Mouse (Mus musculus): ENCODE results near the gene Mxi1. TPM values are rescaled to one million over a fixed set of nuclear protein-coding genes. Genes with fewer than 3 reads are reported as not detected.

Mxi1 gene
- polyA plus RNA-seq, 1 experiment from 2014 or later = 40.2 TPM

DNA sequence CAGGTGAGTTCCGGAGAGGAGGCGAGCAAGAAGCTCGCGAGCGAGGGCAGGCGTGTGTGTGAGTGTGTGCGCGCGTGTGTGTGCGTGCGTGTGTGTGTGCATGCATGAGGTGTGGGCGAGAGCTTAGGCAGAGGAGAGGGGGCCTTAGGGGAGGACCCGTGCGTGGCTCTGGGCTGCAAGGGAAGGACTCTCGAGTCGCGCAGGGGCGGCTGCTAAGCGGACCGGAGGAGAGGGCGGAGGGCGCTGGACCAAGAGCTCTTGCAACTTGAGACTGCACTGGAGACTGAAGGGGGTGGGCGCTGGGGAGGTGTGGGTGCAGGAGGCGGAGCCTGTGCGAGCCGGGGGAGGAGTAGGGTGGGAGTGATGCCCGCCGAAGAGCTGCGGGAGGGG, 19.7 kb downstream of the Mxi1 start:
- Histone ChIP-seq H3K4me2 (peak overlapping the region; percentile 97), H3K36me3 (peaks cover 20% of the 10 kb centered on the region), H3K27me3 (no peaks in the 10 kb centered on the region), H3K4me1 (peaks cover 32% of the 10 kb centered on the region), H3K9ac (peak overlapping the region; percentile 79), H3K9me3 (replicated peaks) (no peaks in the 10 kb centered on the region), H3K4me3 (replicated peaks) (peak overlapping the region; percentile 94), H3K27ac (peak overlapping the region; percentile 89)
- ATAC-seq (replicated peaks; ENCODE audit: low FRiP score) = peak; percentile 88
- WGBS = under 1% methylated on average over 28 of the region's 29 CpGs

GRCm38 (mm10) chr19:53331882-53332500, 21.7 kb downstream of the Mxi1 start:
- Histone ChIP-seq H3K9me3 (replicated peaks) (no peaks in the 10 kb centered on the region), H3K4me3 (replicated peaks) (no peak overlapping the region), H3K27me3 (no peaks in the 10 kb centered on the region), H3K9ac (no peak overlapping the region), H3K36me3 (peaks cover 29% of the 10 kb centered on the region), H3K4me1 (peaks cover 18% of the 10 kb centered on the region), H3K27ac (no peak overlapping the region), H3K4me2 (no peak overlapping the region)
- WGBS = 89% methylated on average over 21 of the region's 21 CpGs
- ATAC-seq (replicated peaks; ENCODE audit: low FRiP score) = no peak

GRCm38 (mm10) chr19:53333730-53334129, 23.4 kb downstream of the Mxi1 start:
- Histone ChIP-seq H3K27ac (no peak overlapping the region), H3K27me3 (no peaks in the 10 kb centered on the region), H3K4me1 (peaks cover 18% of the 10 kb centered on the region), H3K36me3 (peaks cover 44% of the 10 kb centered on the region), H3K4me3 (replicated peaks) (no peak overlapping the region), H3K4me2 (no peak overlapping the region), H3K9me3 (replicated peaks) (no peaks in the 10 kb centered on the region), H3K9ac (no peak overlapping the region)
- WGBS = 73% methylated on average over 6 of the region's 6 CpGs
- ATAC-seq (replicated peaks; ENCODE audit: low FRiP score) = no peak

DNA sequence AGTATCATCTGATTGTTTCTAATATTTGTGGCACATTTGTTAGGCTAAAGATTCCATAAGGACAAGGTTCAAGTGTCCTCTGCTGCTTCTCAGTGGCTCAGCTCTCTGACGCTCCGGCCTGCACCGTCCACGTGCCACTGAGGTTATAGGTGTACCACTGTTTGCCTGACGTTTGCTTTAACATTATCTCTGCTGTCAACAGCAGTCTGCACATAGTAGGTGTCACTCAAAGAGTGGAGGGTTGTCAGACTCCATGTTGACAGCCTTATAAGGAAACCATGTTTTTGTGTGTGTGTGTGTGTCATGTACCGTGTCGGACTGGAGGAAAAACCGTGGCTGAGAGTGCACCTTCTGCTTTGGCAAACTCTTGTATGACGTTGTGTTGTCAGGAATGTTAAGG, 24.9 kb downstream of the Mxi1 start:
- Histone ChIP-seq H3K9ac (no peak overlapping the region), H3K9me3 (replicated peaks) (no peaks in the 10 kb centered on the region), H3K27ac (no peak overlapping the region), H3K27me3 (no peaks in the 10 kb centered on the region), H3K4me2 (no peak overlapping the region), H3K4me3 (replicated peaks) (no peak overlapping the region), H3K36me3 (peaks cover 45% of the 10 kb centered on the region), H3K4me1 (peaks cover 20% of the 10 kb centered on the region)
- no peak for ATAC-seq (replicated peaks; ENCODE audit: low FRiP score)
- WGBS = 89% methylated on average over 9 of the region's 9 CpGs

GRCm38 (mm10) chr19:53340423-53340822, 30.1 kb downstream of the Mxi1 start:
- Histone ChIP-seq H3K9me3 (replicated peaks) (no peaks in the 10 kb centered on the region), H3K9ac (no peak overlapping the region), H3K4me3 (replicated peaks) (no peak overlapping the region), H3K36me3 (peaks cover 23% of the 10 kb centered on the region), H3K4me2 (peak overlapping the region; percentile 34), H3K4me1 (peaks cover 31% of the 10 kb centered on the region), H3K27me3 (no peaks in the 10 kb centered on the region), H3K27ac (peak overlapping the region; percentile 41; the same call in 1 of the 2 replicates)
- ATAC-seq (replicated peaks; ENCODE audit: low FRiP score) = peak; percentile 53; the same call in 1 of the 2 replicates
- WGBS = 18% methylated on average over 6 of the region's 6 CpGs

GRCm38 (mm10) chr19:53343174-53343881, 33.0 kb downstream of the Mxi1 start:
- WGBS = 73% methylated on average over 13 of the region's 13 CpGs

DNA sequence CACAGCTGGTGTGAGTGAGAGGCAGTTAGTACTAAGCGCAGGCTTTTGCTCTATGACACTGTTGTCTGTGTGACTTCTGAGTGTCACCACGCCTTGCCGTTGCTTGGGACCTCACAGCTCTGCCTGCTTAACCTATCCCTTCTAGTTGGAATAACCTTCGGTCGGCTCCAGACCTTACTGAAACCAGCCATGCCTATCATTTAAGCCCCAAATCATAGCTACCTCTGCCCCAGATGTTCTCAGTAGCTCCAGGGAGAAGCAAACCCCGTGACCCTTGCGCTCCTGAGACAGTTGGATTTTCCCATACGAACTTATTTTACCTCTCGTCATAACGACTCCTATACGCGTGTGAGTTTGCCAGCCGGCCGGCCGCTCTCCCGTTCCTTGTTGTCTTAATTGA, 33.7 kb downstream of the Mxi1 start:
- no peak overlapping the region for H3K9ac ChIP-seq
- no peaks in the 10 kb centered on the region for H3K36me3 ChIP-seq
- no peak; the same call in 1 of the 2 replicates for ATAC-seq (replicated peaks; ENCODE audit: low FRiP score)
- H3K27ac ChIP-seq = 0 out of 2 replicates have a peak overlapping the region, but pooled peaks have one; percentile 37
- H3K9me3 ChIP-seq (replicated peaks) = no peaks in the 10 kb centered on the region
- 69% methylated on average over 16 of the region's 16 CpGs for WGBS
- peaks cover 50% of the 10 kb centered on the region for H3K4me1 ChIP-seq
- H3K4me3 ChIP-seq (replicated peaks) = no peak overlapping the region
- H3K27me3 ChIP-seq = no peaks in the 10 kb centered on the region
- 0 out of 2 replicates have a peak overlapping the region, but pooled peaks have one; percentile 19 for H3K4me2 ChIP-seq

More at GRCm38 (mm10) chr19:53343174-53343881, 33.0 kb downstream of the Mxi1 start:
- Histone ChIP-seq H3K9ac (no peak overlapping the region), H3K9me3 (replicated peaks) (no peaks in the 10 kb centered on the region), H3K4me1 (peaks cover 48% of the 10 kb centered on the region), H3K27ac (no peak overlapping the region), H3K4me2 (no peak overlapping the region), H3K27me3 (no peaks in the 10 kb centered on the region), H3K36me3 (peaks cover 3% of the 10 kb centered on the region; the same call in 1 of the 2 replicates), H3K4me3 (replicated peaks) (no peak overlapping the region)
- ATAC-seq (replicated peaks; ENCODE audit: low FRiP score) = no peak

- Histone ChIP-seq H3K9ac (no peak overlapping the region), H3K36me3 (no peaks in the 10 kb centered on the region), H3K9me3 (replicated peaks) (no peaks in the 10 kb centered on the region), H3K27me3 (no peaks in the 10 kb centered on the region), H3K27ac (0 out of 2 replicates have a peak overlapping the region, but pooled peaks have one; percentile 10), H3K4me3 (replicated peaks) (no peak overlapping the region), H3K4me2 (0 out of 2 replicates have a peak overlapping the region, but pooled peaks have one; percentile 12), H3K4me1 (peaks cover 39% of the 10 kb centered on the region)
- WGBS = 44% methylated on average over 14 of the region's 14 CpGs
- ATAC-seq (replicated peaks; ENCODE audit: low FRiP score) = peak; percentile 26; the same call in 1 of the 2 replicates
Observed at GRCm38 (mm10) chr19:53345766-53346165, 35.4 kb downstream of the Mxi1 start.

DNA sequence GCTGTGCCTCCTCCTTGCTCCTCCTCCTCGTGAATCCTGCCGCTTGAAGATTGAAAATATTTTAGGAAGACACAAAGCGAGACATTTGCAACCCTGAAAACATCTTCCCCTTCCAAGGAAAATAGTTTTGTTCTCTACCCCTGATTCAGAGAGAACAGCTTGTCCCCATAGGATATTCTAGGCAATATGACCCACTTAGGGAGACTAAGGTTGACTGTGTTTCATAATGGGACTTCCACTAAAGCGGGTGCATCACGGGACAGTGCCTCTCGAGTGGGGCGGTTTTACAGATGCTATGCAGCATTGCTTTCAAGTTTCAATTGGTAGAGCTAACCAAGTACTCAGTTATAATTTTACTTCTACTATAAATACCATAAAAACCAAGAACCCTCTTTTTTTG, 43.5 kb downstream of the Mxi1 start:
- Histone ChIP-seq H3K4me1 (0 out of 2 replicates have a peak, but pooled peaks cover 3% of the 10 kb centered on the region), H3K9ac (no peak overlapping the region), H3K36me3 (peaks cover 17% of the 10 kb centered on the region), H3K27ac (no peak overlapping the region), H3K27me3 (no peaks in the 10 kb centered on the region), H3K9me3 (replicated peaks) (no peaks in the 10 kb centered on the region), H3K4me2 (no peak overlapping the region), H3K4me3 (replicated peaks) (no peak overlapping the region)
- 89% methylated on average over 7 of the region's 7 CpGs for WGBS
- ATAC-seq (replicated peaks; ENCODE audit: low FRiP score) = no peak

GRCm38 (mm10) chr19:53354271-53355000, 44.1 kb downstream of the Mxi1 start:
- Histone ChIP-seq H3K9me3 (replicated peaks) (no peaks in the 10 kb centered on the region), H3K4me1 (peaks cover 6% of the 10 kb centered on the region; the same call in 1 of the 2 replicates), H3K27ac (no peak overlapping the region), H3K4me3 (replicated peaks) (no peak overlapping the region), H3K9ac (no peak overlapping the region), H3K27me3 (no peaks in the 10 kb centered on the region), H3K36me3 (peaks cover 17% of the 10 kb centered on the region), H3K4me2 (no peak overlapping the region)
- 78% methylated on average over 7 of the region's 7 CpGs for WGBS
- no peak for ATAC-seq (replicated peaks; ENCODE audit: low FRiP score)

- Histone ChIP-seq H3K36me3 (peaks cover 17% of the 10 kb centered on the region), H3K9ac (no peak overlapping the region), H3K4me2 (no peak overlapping the region), H3K27ac (no peak overlapping the region), H3K27me3 (no peaks in the 10 kb centered on the region), H3K9me3 (replicated peaks) (no peaks in the 10 kb centered on the region), H3K4me3 (replicated peaks) (no peak overlapping the region), H3K4me1 (peaks cover 7% of the 10 kb centered on the region)
- no peak for ATAC-seq (replicated peaks; ENCODE audit: low FRiP score)
- WGBS = 88% methylated on average over 16 of the region's 16 CpGs
Observed at GRCm38 (mm10) chr19:53355065-53355464, 44.7 kb downstream of the Mxi1 start.

Measured in kidney, embryonic 15.5 days (tissue).